Mouse (Mus musculus) gonadal fat pad, adult 2 months (tissue): ENCODE data around the gene Hoxa4. TPM values are rescaled to one million over a fixed set of nuclear protein-coding genes. Genes with fewer than 3 reads are reported as not detected.

ENCODE experiments used
- DNase-seq: peaks from one replicate; pipeline ENCODE4 v3.0.0-alpha.2; 2012; ENCODE audit warnings: low read depth
- polyA plus RNA-seq: library from polyadenylated mRNA; depleted of rRNA; stranded (reverse); fragments of >200 nt; gene quantifications from 2 replicates; pipeline ENCODE4 v1.2.3, GENCODE M21; 2012; rRNA removed

Hoxa4 gene
- polyA plus RNA-seq, result 3.1 and 3.7 TPM in 2 replicates

DNA sequence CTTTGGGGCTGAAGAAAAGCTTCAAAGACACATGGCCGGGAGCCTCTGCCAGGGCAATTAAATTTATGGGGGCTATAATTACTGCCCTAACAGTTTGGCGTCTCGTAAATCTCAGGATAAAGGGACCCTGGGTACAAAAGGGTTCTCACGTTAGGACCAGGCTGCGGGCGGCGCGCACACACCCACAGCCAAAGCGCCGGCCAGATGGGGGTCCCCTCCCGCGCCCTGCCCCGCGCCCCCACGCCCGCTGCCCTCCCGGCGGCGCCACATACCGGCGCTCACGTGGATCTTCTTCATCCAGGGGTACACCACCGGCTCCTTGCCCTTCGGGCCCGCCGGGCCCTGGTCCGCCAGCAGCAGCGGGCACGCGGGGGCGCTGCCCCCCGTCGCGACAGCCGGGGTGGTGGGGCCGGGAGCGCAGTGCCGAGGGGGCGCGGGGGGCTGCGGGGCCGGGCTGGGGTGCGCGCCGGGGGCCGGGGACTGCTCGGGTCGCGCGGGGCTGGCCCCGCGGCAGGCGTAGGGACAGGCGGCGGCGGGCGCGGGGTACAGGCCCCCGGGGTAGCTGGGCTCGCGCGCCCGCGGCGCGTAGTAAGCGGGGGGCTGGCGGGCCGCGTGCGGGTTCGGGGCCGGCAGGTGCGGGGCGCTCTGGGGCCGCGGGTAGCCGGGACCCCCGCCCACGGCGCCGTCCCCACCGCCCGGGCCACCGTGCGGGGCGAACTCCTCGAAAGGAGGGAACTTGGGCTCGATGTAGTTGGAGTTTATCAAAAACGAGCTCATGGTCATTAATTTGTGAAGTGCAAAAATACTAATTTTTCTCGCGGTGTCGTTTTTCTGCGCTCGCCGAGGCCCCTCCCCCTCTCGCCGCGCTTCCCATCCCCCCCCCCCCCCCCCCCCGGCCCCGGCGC is at the start of gene Hoxa4:
Gene Hoxa4 (minus strand): TSS at position 848 of the 905 bp plus-strand sequence.
- DNase-seq, result no peak

DNA sequence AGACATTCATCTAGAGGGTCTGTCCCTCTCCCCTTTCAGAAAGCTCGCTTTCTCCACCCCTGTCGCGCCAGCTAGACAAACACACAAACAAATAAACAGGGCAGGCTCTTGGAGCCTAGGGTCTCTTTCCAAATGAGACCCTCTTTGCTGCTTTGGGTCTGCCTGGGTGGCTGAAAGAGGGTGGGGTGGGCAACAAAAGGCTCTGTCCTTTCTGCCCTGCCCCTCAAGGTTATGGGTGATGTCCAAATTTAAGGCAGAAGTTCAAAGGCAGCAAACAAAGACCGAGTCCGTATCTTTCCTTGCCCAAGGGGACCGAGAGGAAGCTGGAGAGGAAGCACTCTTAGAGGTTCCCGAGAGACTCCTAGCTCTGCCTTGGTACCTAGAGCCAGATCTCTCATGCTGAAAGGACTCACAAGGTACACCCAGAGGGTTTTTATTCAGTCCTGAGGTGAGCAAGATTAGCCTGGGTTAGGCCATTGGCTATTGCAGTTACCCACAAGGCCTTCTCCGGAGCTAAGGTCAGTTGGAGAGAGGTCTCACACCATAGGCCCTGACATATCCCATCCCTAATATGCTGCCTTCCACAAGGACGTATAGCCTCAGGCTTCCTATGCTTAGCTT is 49.6 kb upstream of the Hoxa4 start:
- no peak for DNase-seq

DNA sequence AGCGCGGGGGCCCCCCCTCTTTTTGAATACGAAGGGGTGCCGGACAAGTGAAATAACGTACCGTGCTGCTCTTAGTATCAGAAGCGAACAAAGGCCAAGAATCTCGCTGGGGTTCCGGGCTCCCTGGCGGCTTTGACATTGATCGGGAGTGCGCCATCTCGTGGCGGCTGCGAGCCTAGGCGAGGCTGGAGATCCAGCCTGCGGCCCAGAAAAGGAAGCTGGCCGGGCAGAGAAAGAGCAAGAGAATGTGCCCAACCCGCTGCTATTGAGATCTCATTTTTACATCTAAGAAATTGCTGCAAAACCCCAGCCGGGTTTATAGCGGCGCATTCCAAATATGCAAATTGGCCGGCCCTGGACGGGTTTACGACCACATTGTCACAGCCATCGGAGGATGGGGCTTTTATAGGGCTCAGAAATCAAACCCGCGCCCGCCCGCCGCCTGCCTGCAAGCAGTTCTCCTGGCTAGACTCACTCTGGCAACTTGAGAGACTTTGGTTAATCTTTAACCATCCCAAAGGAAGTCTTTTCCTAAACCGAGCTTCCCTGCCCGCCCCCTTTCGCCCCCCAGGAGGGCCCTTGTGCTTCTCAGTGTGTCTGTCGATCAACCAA is 48.9 kb upstream of the Hoxa4 start, which contains the start of gene Hoxa10:
Gene Hoxa10 (minus strand): TSS at position 466 of the 612 bp plus-strand sequence.
- no peak for DNase-seq

DNA sequence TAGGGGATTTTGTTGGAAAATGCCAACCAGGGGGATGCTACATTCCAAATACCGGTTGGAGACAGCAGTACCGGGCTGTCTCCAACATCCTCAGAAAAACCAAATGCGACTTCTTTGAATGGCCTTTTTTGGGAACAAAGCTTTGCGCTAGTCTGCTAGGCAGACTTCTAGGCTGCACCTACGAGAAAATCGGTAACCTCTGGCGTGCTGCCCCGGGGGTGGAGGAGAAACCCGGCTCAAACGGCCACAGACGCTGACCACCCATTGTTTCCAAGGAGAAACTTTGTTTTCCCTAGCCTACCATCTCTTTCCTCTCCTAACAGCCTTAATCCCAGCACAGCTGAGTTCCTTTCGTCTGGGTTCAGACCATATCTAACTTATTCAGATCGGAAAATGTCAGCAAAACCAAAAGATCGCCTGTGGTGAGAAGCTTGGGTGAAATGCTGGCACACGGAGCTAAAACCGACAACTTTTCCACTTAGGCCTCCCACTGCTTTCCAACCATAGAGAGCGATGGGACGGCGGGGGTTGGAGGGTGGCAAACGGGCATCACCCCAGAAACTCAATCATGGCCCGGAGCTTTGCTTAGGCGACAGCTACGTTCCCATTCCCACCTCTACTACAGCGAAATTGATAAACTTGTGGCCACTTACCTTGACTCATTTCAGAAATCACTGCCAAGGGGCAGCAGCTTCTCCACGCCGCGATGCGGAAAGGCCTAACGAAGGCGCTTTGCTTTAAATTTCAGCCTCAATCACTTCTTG is 48.3 kb upstream of the Hoxa4 start:
- DNase-seq, result no peak

DNA sequence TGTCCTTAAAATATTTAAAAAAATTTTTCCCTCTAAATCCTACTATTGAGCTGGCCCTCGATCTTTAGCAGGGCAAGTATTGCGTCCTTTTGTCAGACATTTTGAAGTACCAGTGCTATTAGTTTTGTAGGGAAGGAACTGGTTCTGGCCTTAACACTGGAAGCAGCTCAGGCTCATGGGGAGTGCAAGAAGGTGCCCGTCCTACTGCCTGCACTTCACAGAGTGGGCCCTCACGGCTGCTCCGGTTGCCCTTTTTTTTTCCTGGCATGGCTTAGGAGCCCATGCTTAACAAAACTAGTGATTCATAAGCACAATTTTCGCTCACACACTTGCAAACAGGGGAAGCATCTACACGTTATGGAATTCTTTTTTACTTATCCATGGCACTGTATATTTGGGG is 47.4 kb upstream of the Hoxa4 start:
- no peak for DNase-seq

DNA sequence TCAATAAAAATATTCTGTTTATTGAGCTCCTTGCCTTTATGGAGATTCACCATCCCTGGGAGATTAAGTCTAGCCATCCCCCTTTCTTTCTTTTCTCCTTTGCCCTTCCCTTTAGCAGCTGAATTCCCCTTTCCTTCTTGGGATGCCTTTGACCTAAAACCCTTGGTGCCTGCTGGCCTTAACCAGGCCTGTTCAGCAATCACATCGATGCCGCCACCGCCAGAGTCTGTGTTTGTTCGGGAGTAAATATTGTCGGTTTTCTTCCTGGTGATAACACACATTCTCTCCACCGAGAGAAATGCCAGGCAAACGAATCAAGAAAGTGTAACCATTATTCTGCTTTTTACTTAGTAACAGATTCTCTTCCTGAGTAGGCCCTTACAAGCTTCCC is 46.6 kb upstream of the Hoxa4 start:
- DNase-seq, result no peak

DNA sequence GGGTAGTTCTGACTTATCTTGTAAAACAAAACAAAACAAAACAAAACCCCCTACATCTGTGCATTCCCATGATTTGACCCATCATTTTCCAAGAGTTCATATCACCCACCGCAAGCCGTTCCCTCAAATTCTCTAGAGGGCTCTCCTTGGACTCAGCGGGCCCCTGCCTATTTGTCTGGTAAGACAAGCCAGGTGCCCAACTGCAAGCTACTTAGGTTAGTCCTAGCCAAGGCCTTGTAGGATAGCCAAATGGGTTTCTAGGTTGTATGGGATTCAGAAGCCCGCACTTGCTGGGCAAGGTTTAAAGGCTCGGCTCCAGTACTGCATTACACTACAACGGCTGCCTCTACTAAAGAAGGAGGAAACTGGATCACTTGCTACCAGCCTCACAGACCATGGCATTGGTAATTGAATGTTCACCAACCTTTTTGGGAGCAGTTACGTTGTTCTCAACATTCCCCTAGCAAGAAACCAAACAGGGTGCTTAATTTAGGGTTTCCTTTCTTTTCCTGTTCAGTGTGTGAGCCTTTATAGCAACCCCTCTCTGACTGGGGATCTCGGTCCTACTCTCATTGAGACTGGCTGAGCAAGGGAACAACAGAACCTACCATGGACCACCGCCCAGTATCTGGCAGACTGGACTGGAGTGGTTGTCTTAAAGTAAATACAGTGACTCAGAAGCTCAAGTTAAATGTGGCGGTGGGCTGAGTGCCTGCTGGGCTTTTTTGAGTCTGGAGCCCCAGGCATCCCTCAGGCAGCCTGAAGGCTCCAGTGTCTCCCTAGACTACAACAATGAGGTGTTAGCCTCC is 46.0 kb upstream of the Hoxa4 start:
- DNase-seq, result no peak

DNA sequence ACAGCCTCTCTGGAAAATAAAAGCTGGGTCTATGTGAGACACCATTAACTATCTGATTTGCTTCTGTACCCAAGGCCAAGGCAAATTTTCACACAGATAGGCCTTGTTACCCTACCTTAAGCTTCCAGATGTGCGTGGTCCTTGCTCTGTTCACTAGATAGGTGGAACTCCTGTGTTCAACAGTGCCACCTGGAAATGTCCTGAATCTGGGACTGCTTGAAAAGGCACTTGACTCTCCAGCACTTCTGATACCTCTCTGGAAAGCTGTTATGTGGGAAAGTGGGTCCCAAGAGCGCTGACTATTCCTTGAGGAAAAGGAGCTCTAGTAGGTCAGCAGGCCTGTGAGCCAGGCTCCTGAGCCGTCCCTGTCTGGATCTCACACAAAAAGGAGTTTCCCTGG is 45.3 kb upstream of the Hoxa4 start:
- no peak for DNase-seq

DNA sequence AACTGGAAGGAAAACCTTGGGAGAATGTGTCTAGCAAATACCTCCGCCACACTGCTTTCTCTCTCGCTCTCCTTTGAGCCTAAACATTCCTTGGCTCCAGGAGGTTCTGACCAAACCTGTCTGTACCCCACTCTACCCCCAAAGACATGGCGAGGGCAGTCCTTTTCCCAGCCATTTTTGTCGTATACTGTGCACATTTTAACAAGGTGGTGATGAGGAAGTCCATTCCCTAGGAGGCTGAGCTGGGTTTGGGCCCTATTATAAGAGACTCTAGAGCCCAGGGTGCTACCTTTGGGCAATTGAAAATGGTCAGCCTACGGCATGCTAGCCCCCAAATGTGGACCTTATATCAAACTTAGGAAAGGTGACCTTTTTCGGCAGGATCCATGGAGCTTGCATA is 44.3 kb upstream of the Hoxa4 start:
- no peak for DNase-seq

DNA sequence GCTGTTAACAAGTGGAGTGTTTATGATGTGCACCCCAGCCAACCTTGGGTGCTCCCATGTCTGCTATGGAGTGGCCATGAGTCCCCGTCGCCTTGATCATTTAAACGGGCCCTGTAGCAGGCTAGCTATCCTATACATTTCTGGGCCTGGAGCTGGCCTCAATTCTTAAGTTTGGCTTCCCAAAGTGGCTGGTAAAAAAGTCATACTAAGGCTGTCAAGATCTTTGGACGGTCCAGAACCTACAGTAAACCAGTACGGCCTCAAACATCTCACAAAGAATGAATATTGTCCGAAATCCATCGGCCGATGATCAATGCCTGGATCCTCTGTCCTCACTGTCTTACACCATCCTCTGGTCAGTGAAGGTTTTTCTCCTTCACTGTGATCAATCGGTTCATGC is 43.7 kb upstream of the Hoxa4 start:
- no peak for DNase-seq

DNA sequence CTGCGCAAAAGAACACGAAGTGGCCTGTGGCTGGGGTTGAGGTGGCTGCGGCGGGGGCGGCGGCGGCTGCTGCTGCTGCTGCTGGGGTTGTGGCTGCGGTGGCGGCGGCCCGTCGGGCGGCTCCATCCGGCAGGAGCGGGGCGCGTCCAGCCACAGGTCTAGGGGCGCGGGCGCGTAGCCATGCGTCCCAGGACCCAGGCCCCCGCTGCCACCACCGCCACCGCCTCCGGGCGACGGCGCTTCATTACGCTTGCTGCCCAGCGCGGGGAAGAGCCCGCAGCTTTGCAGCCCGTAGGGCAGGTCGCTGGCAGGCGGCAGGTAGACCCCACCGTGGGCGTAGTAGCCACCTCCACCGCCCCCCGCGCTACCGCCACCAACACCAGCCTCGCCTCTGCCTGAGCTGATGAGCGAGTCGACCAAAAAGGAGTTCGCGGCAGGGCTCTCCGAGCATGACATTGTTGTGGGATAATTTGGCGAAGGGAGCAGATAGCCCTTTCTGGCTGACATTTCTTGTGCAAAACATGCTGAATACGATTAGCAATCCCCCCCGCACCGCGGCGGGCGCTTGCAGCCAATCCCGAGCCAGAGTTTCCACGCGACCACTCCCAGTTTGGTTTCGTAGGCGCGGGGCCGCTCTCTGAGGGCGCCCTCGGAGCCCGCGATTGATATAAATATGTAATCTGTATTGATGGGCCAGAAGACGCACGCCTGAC is 43.0 kb upstream of the Hoxa4 start:
- DNase-seq, result no peak

DNA sequence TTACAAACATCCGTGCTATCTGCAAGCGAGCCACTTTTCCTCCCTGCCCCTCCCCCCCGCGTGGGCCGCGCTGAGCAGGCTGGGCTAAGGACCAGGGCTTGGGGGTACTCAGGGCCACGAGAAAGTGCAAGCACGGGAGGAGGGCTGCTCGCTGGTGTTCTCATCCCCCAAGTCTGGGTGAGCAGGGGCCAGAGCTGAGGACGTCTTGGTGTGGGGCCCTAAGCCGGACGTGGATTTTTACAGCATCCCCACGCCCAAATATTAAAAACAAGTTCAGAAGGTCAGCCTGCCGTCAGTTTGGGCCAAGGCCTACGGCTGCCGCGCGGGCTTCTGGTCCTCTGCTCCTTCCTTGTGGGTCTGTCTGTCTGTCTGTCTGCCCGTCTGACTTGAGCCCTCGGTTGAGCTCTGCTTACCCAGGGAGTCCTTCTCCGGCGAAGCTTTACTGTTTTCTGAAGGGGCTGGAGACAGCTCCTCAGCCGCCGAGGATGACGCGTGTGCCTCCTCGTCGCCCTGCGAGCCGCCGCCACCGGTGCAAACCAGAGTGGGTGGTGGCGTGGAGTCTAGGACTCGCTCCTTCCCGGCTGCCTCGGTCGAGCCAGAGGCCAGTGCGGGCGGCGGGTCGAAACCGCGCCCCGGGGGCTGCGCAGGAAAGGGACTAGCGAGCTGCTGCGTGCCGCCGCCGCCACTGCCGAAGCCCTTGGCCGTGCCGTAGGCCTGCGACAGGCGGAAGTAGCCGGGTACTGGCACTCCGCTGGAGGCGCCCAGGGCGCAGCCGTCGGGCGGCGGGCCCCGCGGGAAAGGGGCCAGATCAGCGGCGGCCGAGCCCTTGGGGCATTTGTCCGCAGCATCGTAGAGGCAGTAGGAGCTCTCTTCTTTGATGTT is 42.2 kb upstream of the Hoxa4 start:
- DNase-seq, result no peak

DNA sequence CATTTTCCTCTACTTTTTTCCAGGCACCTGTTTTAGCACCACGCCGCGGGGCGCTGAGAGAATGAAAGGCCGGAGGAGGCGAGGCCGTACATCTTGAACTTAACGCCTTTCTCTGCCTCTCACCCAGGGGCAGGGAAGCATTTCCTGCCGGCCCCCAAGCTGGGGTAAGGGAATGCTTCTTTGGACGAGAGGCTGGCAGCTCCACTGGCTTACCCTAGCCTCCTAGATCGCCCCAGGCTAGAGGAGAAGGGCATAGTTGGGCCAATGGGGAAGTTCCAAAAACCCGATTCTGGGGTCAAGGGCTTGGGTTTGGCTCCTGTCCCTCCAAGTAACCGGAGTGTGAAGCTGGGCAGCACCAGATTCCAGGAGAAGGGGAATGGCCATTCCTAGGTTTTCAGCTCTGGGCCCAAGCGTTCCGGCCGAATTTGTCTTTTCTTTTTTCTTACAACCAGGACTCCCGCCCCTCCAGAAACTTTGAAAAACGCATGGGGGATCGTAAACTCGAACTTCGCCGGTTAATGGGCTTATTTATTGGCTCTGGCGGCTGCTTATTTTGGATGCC is 41.5 kb upstream of the Hoxa4 start:
- DNase-seq, result no peak

DNA sequence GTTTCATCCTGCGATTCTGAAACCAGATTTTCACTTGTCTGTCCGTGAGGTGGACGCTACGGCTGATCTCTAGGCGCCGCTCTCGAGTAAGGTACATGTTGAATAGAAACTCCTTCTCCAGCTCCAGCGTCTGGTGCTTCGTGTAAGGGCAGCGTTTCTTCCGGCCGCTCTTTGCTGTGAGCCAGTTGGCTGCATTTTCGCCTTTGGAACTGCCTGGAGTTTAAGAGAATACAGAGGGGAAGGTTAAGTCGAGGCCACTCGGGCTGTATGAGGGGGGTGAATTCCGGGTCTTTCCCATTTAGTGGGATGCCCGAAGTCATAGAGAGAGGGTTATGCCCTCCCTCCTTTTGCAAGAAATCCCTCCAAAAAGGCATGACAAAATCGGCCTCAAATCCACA is 41.0 kb upstream of the Hoxa4 start:
- no peak for DNase-seq

DNA sequence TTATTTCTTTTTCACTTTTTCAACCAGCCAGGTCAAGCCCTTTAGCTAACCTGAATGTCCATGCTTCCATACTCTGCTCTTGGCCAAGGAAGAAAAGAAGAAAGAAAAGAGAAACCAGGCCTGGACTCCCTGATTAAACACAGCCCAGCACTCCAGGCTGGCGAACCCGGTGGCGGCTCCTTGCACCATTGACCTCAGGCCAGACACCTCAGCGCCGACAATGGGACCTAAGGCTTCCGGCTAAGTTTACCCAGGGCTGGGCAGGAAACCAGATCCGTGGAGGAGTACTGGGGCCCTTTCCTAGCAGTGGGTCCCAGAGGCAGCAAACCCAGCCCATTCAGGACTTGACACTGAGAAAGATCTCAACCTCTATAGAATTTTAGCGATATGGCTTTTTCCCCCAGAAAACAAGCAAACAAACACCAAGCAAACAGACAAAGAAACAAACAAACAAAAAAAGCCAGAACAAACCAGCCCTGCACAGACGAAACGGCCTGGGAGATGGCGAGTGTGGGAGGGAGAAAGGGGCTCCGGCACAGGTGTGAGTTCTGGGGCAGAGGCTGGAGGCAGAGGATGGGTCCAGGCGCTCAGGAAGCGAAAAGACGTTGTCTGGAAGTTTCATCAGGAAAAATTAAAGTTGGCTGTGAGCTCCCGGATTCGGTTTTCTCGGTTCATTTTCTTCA is 40.5 kb upstream of the Hoxa4 start:
- no peak for DNase-seq

DNA sequence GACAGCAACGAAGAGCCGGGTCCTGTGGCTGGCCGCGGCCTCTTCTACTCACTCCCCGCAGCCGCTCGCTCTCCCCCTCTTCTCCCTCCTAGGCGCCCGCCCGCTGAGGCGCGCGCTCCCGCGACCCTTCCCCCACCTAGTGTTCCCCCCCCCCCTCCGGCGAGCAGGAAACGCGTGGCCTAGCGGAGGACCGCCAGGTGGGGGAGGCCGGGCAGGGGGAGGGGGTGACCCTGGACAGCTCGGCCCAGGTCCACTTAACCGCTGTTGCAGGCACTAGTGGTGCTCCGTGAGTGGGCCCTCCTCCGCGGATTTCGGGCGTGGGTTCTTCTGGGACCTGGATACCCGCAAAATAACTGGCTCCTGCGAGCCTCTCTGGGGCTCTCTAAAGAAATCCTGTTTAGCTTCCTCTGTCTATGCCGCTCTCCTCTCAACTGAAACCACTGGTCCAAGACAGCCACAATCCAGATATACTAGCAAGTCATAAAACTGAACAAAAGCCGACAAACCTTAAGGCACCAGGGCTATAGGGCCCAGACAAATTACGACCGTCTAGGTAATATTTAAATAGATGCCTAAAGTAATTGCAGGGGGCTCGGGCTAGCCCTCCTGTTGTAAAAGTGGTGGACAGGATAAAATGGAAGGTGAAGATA is 39.1 kb upstream of the Hoxa4 start, which contains the start of gene Hoxa9:
Gene Hoxa9 (minus strand): TSS at position 574 of the 650 bp plus-strand sequence.
- no peak for DNase-seq

DNA sequence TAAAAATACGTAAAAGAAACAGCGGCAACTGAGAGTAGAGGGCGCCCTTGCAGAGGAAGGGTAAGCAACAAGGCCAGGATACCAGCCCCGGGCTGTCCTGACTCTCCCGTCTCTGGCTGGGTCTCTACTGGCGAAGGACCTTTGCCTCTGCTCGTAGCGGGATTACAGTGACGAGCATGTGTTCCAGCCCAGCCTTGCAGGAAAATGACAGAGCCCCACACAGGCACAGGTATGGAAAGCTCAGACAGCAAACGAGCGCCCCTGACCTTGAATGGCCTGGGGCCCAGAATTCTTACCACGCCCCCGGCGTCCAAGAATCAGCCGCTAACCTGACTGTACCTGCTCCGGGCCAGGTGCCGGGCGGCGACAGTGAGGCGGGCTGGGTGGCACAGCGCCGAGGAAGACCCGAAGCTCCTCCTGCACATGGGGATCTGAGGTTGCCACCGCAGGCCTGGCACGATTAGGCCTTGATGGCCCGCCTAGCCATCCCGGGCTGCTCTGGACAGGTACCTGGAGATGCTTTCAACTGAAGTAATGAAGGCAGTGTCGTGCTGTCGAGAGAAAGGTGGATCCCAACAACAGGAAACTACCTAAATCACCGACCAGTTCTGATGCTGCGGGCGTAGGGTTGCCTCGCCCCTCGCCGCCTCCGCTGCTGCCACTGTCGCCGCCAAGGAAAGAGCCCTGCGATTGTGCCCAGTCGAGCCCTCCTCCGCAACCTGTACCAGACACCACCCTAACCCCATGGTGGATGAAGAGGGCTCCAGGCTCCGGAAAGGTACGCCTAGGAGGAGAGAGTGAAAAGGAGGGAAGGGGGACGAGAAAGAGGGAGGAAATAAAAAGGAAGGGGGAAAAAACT is 38.2 kb upstream of the Hoxa4 start:
- DNase-seq, result no peak
